Mouse (Mus musculus) stomach, embryonic 15.5 days (tissue): ENCODE measurements around the gene BC029722. TPM values are rescaled to one million over a fixed set of nuclear protein-coding genes. Genes with fewer than 3 reads are reported as not detected.
"Not testable (repeated sequence)": the region's sequence is repeated elsewhere in the genome, so short reads cannot be mapped to it uniquely, and the experiment has no call there.

ENCODE experiments used
- ATAC-seq: fragments of 200-750 bp; cut with Nextera tagmentation; 2 replicates; pipeline ENCODE4 v1.8.0; 2017; ENCODE audit warnings: low read depth, moderate number of reproducible peaks, moderate TSS enrichment; ENCODE audit not compliant: insufficient read depth, low FRiP score
- H3K27ac ChIP-seq: fragments of 300-500 bp; sonication (generic); 2 replicates; pipeline ENCODE4 v1.5.1; 2015; ENCODE audit warnings: mild to moderate bottlenecking, inconsistent platforms
- H3K27me3 ChIP-seq: fragments of 300-500 bp; sonication (generic); replicated peaks from 2 replicates; pipeline ENCODE4 v1.6.1; 2015; ENCODE audit warnings: inconsistent platforms
- H3K36me3 ChIP-seq: fragments of 300-500 bp; sonication (generic); 2 replicates; pipeline ENCODE4 v1.6.1; 2015; ENCODE audit warnings: inconsistent platforms
- H3K4me1 ChIP-seq: fragments of 300-500 bp; sonication (generic); 2 replicates; pipeline ENCODE4 v1.6.1; 2015; ENCODE audit warnings: inconsistent platforms
- H3K4me2 ChIP-seq: fragments of 300-500 bp; sonication (generic); 2 replicates; pipeline ENCODE4 v1.6.1; 2015; ENCODE audit warnings: mild to moderate bottlenecking, inconsistent platforms
- H3K4me3 ChIP-seq: fragments of 300-500 bp; sonication (generic); replicated peaks from 2 replicates; pipeline ENCODE4 v1.5.1; 2015; ENCODE audit warnings: inconsistent platforms
- H3K9ac ChIP-seq: fragments of 300-500 bp; sonication (generic); 2 replicates; pipeline ENCODE4 v1.6.1; 2015; ENCODE audit warnings: inconsistent platforms
- H3K9me3 ChIP-seq: fragments of 300-500 bp; sonication (generic); 2 replicates; pipeline ENCODE4 v1.6.1; 2016; ENCODE audit warnings: inconsistent platforms
- WGBS: fragments of 180-500 bp; shearing (Covaris S2); methylation state at CpG from one replicate; pipeline ENCODE4 v1.1.7; 2015; 5-methylcytosine and 5-hydroxymethylcytosine counted together
- polyA plus RNA-seq: library from polyadenylated mRNA; unstranded; fragments of >200 nt; fragmentation: Nextera tagmentation; extraction: Ambion mirVana; gene quantifications from 2 replicates; pipeline ENCODE4 v1.2.1, GENCODE M21; 2015

Gene BC029722
- polyA plus RNA-seq, 1 experiment from 2014 or later, result 20.8 TPM

- no peaks in the 10 kb centered on the region for H3K36me3 ChIP-seq
- H3K4me1 ChIP-seq, result no peaks in the 10 kb centered on the region
- H3K4me2 ChIP-seq, result peak within 1 kb of the TSS; percentile 25
- H3K4me3 ChIP-seq, result peak within 1 kb of the TSS; percentile 21
- H3K27ac ChIP-seq, result no peak within 1 kb of the TSS
- H3K27me3 ChIP-seq, result no peaks in the 10 kb centered on the region
- no peak within 1 kb of the TSS for H3K9ac ChIP-seq
- no peaks in the 10 kb centered on the region for H3K9me3 ChIP-seq
- 50% methylated on average over 9 of the region's 9 CpGs for WGBS
- ATAC-seq, result peak; percentile 48
Measured at GRCm38 (mm10) chr2:155834732-155835131, 15.5 kb upstream of the BC029722 start, which contains the start of gene Fam83c. Fam83c (minus strand) TSS chr2:155834854.

GRCm38 (mm10) chr2:155832087-155832486 is 12.9 kb upstream of the BC029722 start:
- WGBS, result 66% methylated on average over 1 of the region's 1 CpGs

GRCm38 (mm10) chr2:155831302-155831701 is 12.1 kb upstream of the BC029722 start:
- 58% methylated on average over 9 of the region's 9 CpGs for WGBS

More at GRCm38 (mm10) chr2:155832087-155832486, 12.9 kb upstream of the BC029722 start:
- not testable (repeated sequence) for H3K27me3 ChIP-seq, ATAC-seq, H3K9me3 ChIP-seq, H3K9ac ChIP-seq, H3K4me3 ChIP-seq, H3K4me1 ChIP-seq, H3K4me2 ChIP-seq, H3K27ac ChIP-seq, H3K36me3 ChIP-seq

GRCm38 (mm10) chr2:155830841-155831240 is 11.6 kb upstream of the BC029722 start:
- Histone ChIP-seq H3K27ac (no peak overlapping the region), H3K9me3 (no peaks in the 10 kb centered on the region), H3K4me3 (no peak overlapping the region), H3K36me3 (no peaks in the 10 kb centered on the region), H3K4me1 (peaks cover 7% of the 10 kb centered on the region), H3K4me2 (no peak overlapping the region), H3K27me3 (no peaks in the 10 kb centered on the region), H3K9ac (no peak overlapping the region)
- ATAC-seq, result no peak
- WGBS, result 72% methylated on average over 8 of the region's 8 CpGs

More at GRCm38 (mm10) chr2:155831302-155831701, 12.1 kb upstream of the BC029722 start:
- Histone ChIP-seq H3K9me3 (no peaks in the 10 kb centered on the region), H3K36me3 (no peaks in the 10 kb centered on the region), H3K4me3 (no peak overlapping the region), H3K27ac (no peak overlapping the region), H3K4me2 (no peak overlapping the region), H3K27me3 (no peaks in the 10 kb centered on the region), H3K9ac (no peak overlapping the region), H3K4me1 (peaks cover 7% of the 10 kb centered on the region)
- ATAC-seq, result no peak

- H3K9ac ChIP-seq, result peak within 1 kb of the TSS; percentile 70
- peaks cover 14% of the 10 kb centered on the region for H3K4me1 ChIP-seq
- H3K4me2 ChIP-seq, result peak within 1 kb of the TSS; percentile 79
- H3K4me3 ChIP-seq, result peak within 1 kb of the TSS; percentile 83
- peak within 1 kb of the TSS; percentile 91 for H3K27ac ChIP-seq
- peak; percentile 94 for ATAC-seq
- no peaks in the 10 kb centered on the region for H3K9me3 ChIP-seq
- WGBS, result 2% methylated on average over 27 of the region's 27 CpGs
- H3K27me3 ChIP-seq, result no peaks in the 10 kb centered on the region
- H3K36me3 ChIP-seq, result peaks cover 11% of the 10 kb centered on the region; the same call in 1 of the 2 replicates
Measured at GRCm38 (mm10) chr2:155826630-155827424, 7.6 kb upstream of the BC029722 start, which contains the start of gene Eif6. Eif6 (minus strand) TSS chr2:155826925.

- Histone ChIP-seq H3K36me3 (peaks cover 11% of the 10 kb centered on the region; the same call in 1 of the 2 replicates), H3K27me3 (no peaks in the 10 kb centered on the region), H3K4me2 (peak overlapping the region; percentile 79), H3K9me3 (no peaks in the 10 kb centered on the region), H3K27ac (peak overlapping the region; percentile 91), H3K4me3 (peak overlapping the region; percentile 83), H3K9ac (peak overlapping the region; percentile 70), H3K4me1 (peaks cover 14% of the 10 kb centered on the region)
- WGBS, result 1% methylated on average over 52 of the region's 52 CpGs
- no peak for ATAC-seq
Measured at GRCm38 (mm10) chr2:155825904-155826629, 6.8 kb upstream of the BC029722 start.

GRCm38 (mm10) chr2:155823722-155824121 is 4.5 kb upstream of the BC029722 start:
- Histone ChIP-seq H3K9me3 (no peaks in the 10 kb centered on the region), H3K4me1 (peaks cover 22% of the 10 kb centered on the region), H3K9ac (no peak overlapping the region), H3K4me3 (no peak overlapping the region), H3K27me3 (no peaks in the 10 kb centered on the region), H3K4me2 (no peak overlapping the region), H3K27ac (no peak overlapping the region), H3K36me3 (peaks cover 21% of the 10 kb centered on the region)
- 94% methylated on average over 8 of the region's 8 CpGs for WGBS
- no peak for ATAC-seq

GRCm38 (mm10) chr2:155820779-155821178 is 1.6 kb upstream of the BC029722 start:
- H3K4me3 ChIP-seq, result no peak overlapping the region
- no peaks in the 10 kb centered on the region for H3K9me3 ChIP-seq
- peaks cover 21% of the 10 kb centered on the region for H3K36me3 ChIP-seq
- 89% methylated on average over 5 of the region's 5 CpGs for WGBS
- peaks cover 23% of the 10 kb centered on the region for H3K4me1 ChIP-seq
- no peaks in the 10 kb centered on the region for H3K27me3 ChIP-seq
- H3K4me2 ChIP-seq, result no peak overlapping the region
- H3K9ac ChIP-seq, result no peak overlapping the region
- no peak for ATAC-seq
- peak overlapping the region; percentile 78 for H3K27ac ChIP-seq

- peaks cover 17% of the 10 kb centered on the region for H3K4me1 ChIP-seq
- peak overlapping the region; percentile 77 for H3K4me2 ChIP-seq
- H3K9ac ChIP-seq, result peak overlapping the region; percentile 78; the same call in 1 of the 2 replicates
- ATAC-seq, result 0 out of 2 replicates have a peak, but pooled peaks have one; percentile 9
- H3K4me3 ChIP-seq, result peak overlapping the region; percentile 68
- WGBS, result 57% methylated on average over 6 of the region's 6 CpGs
- H3K27ac ChIP-seq, result peak overlapping the region; percentile 78
- H3K9me3 ChIP-seq, result no peaks in the 10 kb centered on the region
- peaks cover 21% of the 10 kb centered on the region for H3K36me3 ChIP-seq
- H3K27me3 ChIP-seq, result no peaks in the 10 kb centered on the region
Measured at GRCm38 (mm10) chr2:155819449-155820251, 424 bp upstream of the BC029722 start.

GRCm38 (mm10) chr2:155818596-155819391 is 432 bp downstream of the BC029722 start:
- Histone ChIP-seq H3K4me2 (peak overlapping the region; percentile 77), H3K9me3 (no peaks in the 10 kb centered on the region), H3K36me3 (peaks cover 20% of the 10 kb centered on the region), H3K9ac (peak overlapping the region; percentile 78), H3K27me3 (no peaks in the 10 kb centered on the region), H3K4me3 (peak overlapping the region; percentile 68), H3K4me1 (peaks cover 17% of the 10 kb centered on the region), H3K27ac (peak overlapping the region; percentile 86)
- ATAC-seq, result peak; percentile 96
- WGBS, result 2% methylated on average over 37 of the region's 37 CpGs
